Comparison of ENCODE assay signal across 31 mouse cellular contexts in the genomic region with DNA sequence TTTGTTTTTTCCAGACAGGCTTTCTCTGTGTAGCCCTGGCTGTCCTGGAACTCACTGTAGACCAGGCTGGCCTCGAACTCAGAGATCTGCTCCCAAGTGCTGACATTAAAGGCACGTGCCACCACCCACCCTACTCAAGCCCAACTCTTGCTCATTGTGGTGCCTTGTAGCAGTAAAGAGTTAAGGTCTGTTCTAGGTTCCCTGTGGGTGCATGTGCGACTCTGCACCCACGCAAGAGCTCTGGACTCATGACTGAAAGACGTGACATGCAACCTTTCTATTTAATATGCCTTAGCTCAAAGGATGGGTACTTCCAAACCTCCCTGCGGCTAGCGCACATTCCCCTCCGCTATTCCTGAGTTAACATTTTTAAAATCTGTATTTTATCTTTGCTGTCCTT.
"Had no signal": no experiment of that assay in that cellular context is flagged by ENCODE, and none has a peak within 500 bp of the region (broad histone marks: within the 10 kb centered on the region; RNA-seq: fewer than 3 reads in every experiment).

No protein-coding gene starts in this region.

- H3K27ac ChIP-seq: left cerebral cortex, adult 2 months; limb, embryonic 10.5 days; limb, embryonic 12.5 days; limb, embryonic 13.5 days; limb, embryonic 15.5 days; liver, embryonic 12.5 days; liver, embryonic 13.5 days; liver, embryonic 14.5 days; liver, embryonic 15.5 days; lung, embryonic 15.5 days; macrophage; midbrain, embryonic 10.5 days; midbrain, embryonic 12.5 days; midbrain, embryonic 13.5 days; midbrain, embryonic 15.5 days; neural tube, embryonic 12.5 days had no signal

- H3K27me3 ChIP-seq: limb, embryonic 12.5 days; limb, embryonic 13.5 days; limb, embryonic 15.5 days; liver, embryonic 12.5 days; liver, embryonic 13.5 days; liver, embryonic 15.5 days; lung, embryonic 15.5 days; megakaryocyte, embryonic 14.5 days; midbrain, embryonic 12.5 days; midbrain, embryonic 13.5 days; midbrain, embryonic 15.5 days; neural tube, embryonic 12.5 days had no signal

- H3K9me3 ChIP-seq: limb, embryonic 10.5 days; limb, embryonic 12.5 days; limb, embryonic 13.5 days; limb, embryonic 15.5 days; liver, embryonic 12.5 days; liver, embryonic 13.5 days; liver, embryonic 15.5 days; lung, embryonic 15.5 days; midbrain, embryonic 10.5 days; midbrain, embryonic 12.5 days; midbrain, embryonic 13.5 days; midbrain, embryonic 15.5 days; neural tube, embryonic 12.5 days had no signal

- DNase-seq: left cerebral cortex, postnatal 4 days; liver; liver, embryonic 13.5 days; liver, postnatal 0 days; lung, adult 18-20 months; lung, adult 2 months; lung, embryonic 14.5 days; lung, postnatal 10 days; lung, postnatal 14 days; lung, postnatal 36 days; lung, postnatal 4 days; midbrain, embryonic 14.5 days had no signal

- ATAC-seq: liver, embryonic 12.5 days; liver, postnatal 0 days; lung, postnatal 0 days; midbrain, embryonic 13.5 days; midbrain, embryonic 15.5 days had no signal

- H3K4me3 ChIP-seq: left cerebral cortex, adult 2 months; limb, embryonic 10.5 days; limb, embryonic 12.5 days; limb, embryonic 13.5 days; limb, embryonic 15.5 days; liver, embryonic 12.5 days; liver, embryonic 13.5 days; liver, embryonic 15.5 days; lung, embryonic 15.5 days; megakaryocyte, embryonic 14.5 days; midbrain, embryonic 10.5 days; midbrain, embryonic 12.5 days; midbrain, embryonic 13.5 days; midbrain, embryonic 15.5 days; myocyte; neural tube, embryonic 12.5 days had no signal

- H3K36me3 ChIP-seq: limb, embryonic 10.5 days; limb, embryonic 12.5 days; limb, embryonic 13.5 days; limb, embryonic 15.5 days; liver, embryonic 12.5 days; liver, embryonic 13.5 days; liver, embryonic 15.5 days; lung, embryonic 15.5 days; midbrain, embryonic 10.5 days; midbrain, embryonic 12.5 days; midbrain, embryonic 13.5 days; midbrain, embryonic 15.5 days; neural tube, embryonic 12.5 days had no signal

- H3K4me1 ChIP-seq: limb, embryonic 10.5 days; limb, embryonic 12.5 days; limb, embryonic 15.5 days; liver, embryonic 12.5 days; liver, embryonic 13.5 days; liver, embryonic 15.5 days; lung, embryonic 15.5 days; megakaryocyte, embryonic 14.5 days; midbrain, embryonic 12.5 days; midbrain, embryonic 13.5 days; midbrain, embryonic 15.5 days; neural tube, embryonic 12.5 days had no signal

- H3K4me2 ChIP-seq: limb, embryonic 12.5 days; limb, embryonic 13.5 days; limb, embryonic 15.5 days; liver, embryonic 11.5 days; liver, embryonic 12.5 days; liver, embryonic 13.5 days; liver, embryonic 15.5 days; lung, embryonic 14.5 days; lung, embryonic 15.5 days; midbrain, embryonic 12.5 days; midbrain, embryonic 13.5 days; midbrain, embryonic 15.5 days; neural tube, embryonic 12.5 days had no signal

- H3K9ac ChIP-seq: limb, embryonic 12.5 days; limb, embryonic 13.5 days; limb, embryonic 15.5 days; liver, embryonic 12.5 days; liver, embryonic 13.5 days; liver, embryonic 14.5 days; liver, embryonic 15.5 days; liver, postnatal 0 days; lung, embryonic 14.5 days; lung, embryonic 15.5 days; midbrain, embryonic 12.5 days; midbrain, embryonic 13.5 days; midbrain, embryonic 15.5 days; neural tube, embryonic 12.5 days had no signal
